Mouse (Mus musculus) embryonic facial prominence, embryonic 10.5 days (tissue): ENCODE measurements around the gene Capzb. TPM values are rescaled to one million over a fixed set of nuclear protein-coding genes. Genes with fewer than 3 reads are reported as not detected.

Experiments
- DNase-seq: peaks from one replicate; pipeline ENCODE4 v3.0.0-alpha.2; 2017; ENCODE audit warnings: low spot score
- H3K27ac ChIP-seq: fragments of 300-500 bp; sonication (generic); replicated peaks from 2 replicates; pipeline ENCODE4 v1.5.1; 2016; ENCODE audit warnings: mild to moderate bottlenecking
- H3K27me3 ChIP-seq: fragments of 300-500 bp; sonication (generic); replicated peaks from 2 replicates; pipeline ENCODE4 v1.6.1; 2016; ENCODE audit warnings: low read depth, mild to moderate bottlenecking; ENCODE audit not compliant: poor library complexity, severe bottlenecking
- H3K36me3 ChIP-seq: fragments of 300-500 bp; sonication (generic); replicated peaks from 2 replicates; pipeline ENCODE4 v1.6.1; 2016; ENCODE audit warnings: mild to moderate bottlenecking, moderate library complexity
- H3K4me1 ChIP-seq: fragments of 300-500 bp; sonication (generic); 2 replicates; pipeline ENCODE4 v1.6.1; 2016
- H3K4me3 ChIP-seq: fragments of 300-500 bp; sonication (generic); 2 replicates; pipeline ENCODE4 v1.5.1; 2016; ENCODE audit warnings: mild to moderate bottlenecking, moderate library complexity
- H3K9me3 ChIP-seq: fragments of 300-500 bp; sonication (generic); 2 replicates; pipeline ENCODE4 v1.6.1; 2016; ENCODE audit warnings: mild to moderate bottlenecking
- WGBS: fragments of 180-500 bp; shearing (Covaris S2); methylation state at CpG from one replicate; pipeline ENCODE4 v1.1.7; 2016; 5-methylcytosine and 5-hydroxymethylcytosine counted together
- polyA plus RNA-seq: library from polyadenylated mRNA; unstranded; fragments of >200 nt; fragmentation: Nextera tagmentation; extraction: Ambion mirVana; gene quantifications from 2 replicates; pipeline ENCODE4 v1.2.1, GENCODE M21; 2016

Capzb gene
- polyA plus RNA-seq, 1 experiment from 2014 or later, result 409 TPM

GRCm38 (mm10) chr4:139234261-139234660 lies 41.6 kb downstream of the Capzb start:
- peaks cover 74% of the 10 kb centered on the region for H3K4me1 ChIP-seq
- H3K36me3 ChIP-seq, result peaks cover 33% of the 10 kb centered on the region
- H3K27ac ChIP-seq, result no peak overlapping the region
- DNase-seq, result no peak
- H3K27me3 ChIP-seq, result no peaks in the 10 kb centered on the region
- no peaks in the 10 kb centered on the region for H3K9me3 ChIP-seq
- WGBS, result 93% methylated on average over 4 of the region's 4 CpGs
- H3K4me3 ChIP-seq, result no peak overlapping the region

GRCm38 (mm10) chr4:139235556-139235955 lies 42.9 kb downstream of the Capzb start:
- Histone ChIP-seq H3K4me3 (no peak overlapping the region), H3K36me3 (peaks cover 45% of the 10 kb centered on the region), H3K4me1 (peaks cover 69% of the 10 kb centered on the region), H3K27me3 (no peaks in the 10 kb centered on the region), H3K9me3 (no peaks in the 10 kb centered on the region), H3K27ac (no peak overlapping the region)
- 93% methylated on average over 7 of the region's 7 CpGs for WGBS
- DNase-seq, result no peak

- peaks cover 59% of the 10 kb centered on the region for H3K36me3 ChIP-seq
- H3K27me3 ChIP-seq, result no peaks in the 10 kb centered on the region
- H3K4me1 ChIP-seq, result peaks cover 69% of the 10 kb centered on the region
- WGBS, result 86% methylated on average over 16 of the region's 16 CpGs
- H3K9me3 ChIP-seq, result no peaks in the 10 kb centered on the region
- no peak for DNase-seq
- H3K27ac ChIP-seq, result peak overlapping the region; percentile 40; the same call in 1 of the 2 replicates
- H3K4me3 ChIP-seq, result peak overlapping the region; percentile 21; the same call in 1 of the 2 replicates
Observed at GRCm38 (mm10) chr4:139238612-139239011, 45.9 kb downstream of the Capzb start.

GRCm38 (mm10) chr4:139240334-139240733 lies 47.6 kb downstream of the Capzb start:
- no peak overlapping the region for H3K27ac ChIP-seq
- H3K9me3 ChIP-seq, result no peaks in the 10 kb centered on the region
- DNase-seq, result no peak
- no peaks in the 10 kb centered on the region for H3K27me3 ChIP-seq
- no peak overlapping the region for H3K4me3 ChIP-seq
- peaks cover 59% of the 10 kb centered on the region for H3K36me3 ChIP-seq
- H3K4me1 ChIP-seq, result peaks cover 80% of the 10 kb centered on the region
- WGBS, result 84% methylated on average over 6 of the region's 6 CpGs

GRCm38 (mm10) chr4:139241678-139242606 lies 49.2 kb downstream of the Capzb start:
- DNase-seq, result no peak
- Histone ChIP-seq H3K9me3 (no peaks in the 10 kb centered on the region), H3K27ac (peak overlapping the region; percentile 61)

GRCm38 (mm10) chr4:139242607-139242955 lies 49.9 kb downstream of the Capzb start:
- H3K27ac ChIP-seq, result peak overlapping the region; percentile 61; the same call in 1 of the 2 replicates

More at GRCm38 (mm10) chr4:139241678-139242606, 49.2 kb downstream of the Capzb start:
- WGBS, result 69% methylated on average over 22 of the region's 22 CpGs
- peaks cover 55% of the 10 kb centered on the region for H3K36me3 ChIP-seq
- peaks cover 90% of the 10 kb centered on the region for H3K4me1 ChIP-seq
- no peaks in the 10 kb centered on the region for H3K27me3 ChIP-seq
- H3K4me3 ChIP-seq, result no peak overlapping the region

GRCm38 (mm10) chr4:139244176-139244575 lies 51.5 kb downstream of the Capzb start:
- 72% methylated on average over 3 of the region's 3 CpGs for WGBS
- Histone ChIP-seq H3K36me3 (peaks cover 62% of the 10 kb centered on the region), H3K27me3 (no peaks in the 10 kb centered on the region), H3K4me1 (peaks cover 95% of the 10 kb centered on the region), H3K4me3 (no peak overlapping the region), H3K9me3 (no peaks in the 10 kb centered on the region), H3K27ac (peak overlapping the region; percentile 92)
- DNase-seq, result no peak

More at GRCm38 (mm10) chr4:139242607-139242955, 49.9 kb downstream of the Capzb start:
- Histone ChIP-seq H3K27me3 (no peaks in the 10 kb centered on the region), H3K9me3 (no peaks in the 10 kb centered on the region), H3K36me3 (peaks cover 56% of the 10 kb centered on the region), H3K4me3 (no peak overlapping the region), H3K4me1 (peaks cover 95% of the 10 kb centered on the region)
- 49% methylated on average over 7 of the region's 7 CpGs for WGBS
- no peak for DNase-seq

- H3K9me3 ChIP-seq, result no peaks in the 10 kb centered on the region
- H3K36me3 ChIP-seq, result peaks cover 56% of the 10 kb centered on the region
- H3K4me3 ChIP-seq, result no peak overlapping the region
- H3K27ac ChIP-seq, result peak overlapping the region; percentile 92
- 67% methylated on average over 6 of the region's 6 CpGs for WGBS
- H3K27me3 ChIP-seq, result no peaks in the 10 kb centered on the region
- H3K4me1 ChIP-seq, result peaks cover 98% of the 10 kb centered on the region
- no peak for DNase-seq
Observed at GRCm38 (mm10) chr4:139244766-139245165, 52.1 kb downstream of the Capzb start.

- peaks cover 48% of the 10 kb centered on the region for H3K36me3 ChIP-seq
- no peaks in the 10 kb centered on the region for H3K9me3 ChIP-seq
- peaks cover 100% of the 10 kb centered on the region for H3K4me1 ChIP-seq
- peak overlapping the region; percentile 92 for H3K27ac ChIP-seq
- H3K4me3 ChIP-seq, result no peak overlapping the region
- H3K27me3 ChIP-seq, result no peaks in the 10 kb centered on the region
- DNase-seq, result no peak
- 79% methylated on average over 2 of the region's 2 CpGs for WGBS
Observed at GRCm38 (mm10) chr4:139245534-139245933, 52.8 kb downstream of the Capzb start.

GRCm38 (mm10) chr4:139246130-139246877 lies 53.6 kb downstream of the Capzb start:
- Histone ChIP-seq H3K27me3 (no peaks in the 10 kb centered on the region), H3K27ac (peak overlapping the region; percentile 92), H3K4me1 (peaks cover 100% of the 10 kb centered on the region), H3K9me3 (no peaks in the 10 kb centered on the region), H3K36me3 (peaks cover 41% of the 10 kb centered on the region), H3K4me3 (no peak overlapping the region)
- WGBS, result 37% methylated on average over 7 of the region's 7 CpGs
- DNase-seq, result peak; percentile 68

- Histone ChIP-seq H3K27ac (peak overlapping the region; percentile 92), H3K4me1 (peaks cover 98% of the 10 kb centered on the region), H3K4me3 (no peak overlapping the region), H3K27me3 (no peaks in the 10 kb centered on the region), H3K36me3 (peaks cover 24% of the 10 kb centered on the region), H3K9me3 (no peaks in the 10 kb centered on the region)
- no peak for DNase-seq
- WGBS, result 74% methylated on average over 7 of the region's 7 CpGs
Observed at GRCm38 (mm10) chr4:139247966-139248365, 55.3 kb downstream of the Capzb start.

- no peaks in the 10 kb centered on the region for H3K27me3 ChIP-seq
- H3K36me3 ChIP-seq, result peaks cover 25% of the 10 kb centered on the region
- H3K9me3 ChIP-seq, result no peaks in the 10 kb centered on the region
- peak overlapping the region; percentile 92 for H3K27ac ChIP-seq
- no peak overlapping the region for H3K4me3 ChIP-seq
- H3K4me1 ChIP-seq, result peaks cover 98% of the 10 kb centered on the region
- no peak for DNase-seq
- WGBS, result 82% methylated on average over 5 of the region's 5 CpGs
Observed at GRCm38 (mm10) chr4:139248736-139249135, 56.0 kb downstream of the Capzb start.
